Mouse (Mus musculus): ENCODE measurements around the gene Il6ra.

DNA sequence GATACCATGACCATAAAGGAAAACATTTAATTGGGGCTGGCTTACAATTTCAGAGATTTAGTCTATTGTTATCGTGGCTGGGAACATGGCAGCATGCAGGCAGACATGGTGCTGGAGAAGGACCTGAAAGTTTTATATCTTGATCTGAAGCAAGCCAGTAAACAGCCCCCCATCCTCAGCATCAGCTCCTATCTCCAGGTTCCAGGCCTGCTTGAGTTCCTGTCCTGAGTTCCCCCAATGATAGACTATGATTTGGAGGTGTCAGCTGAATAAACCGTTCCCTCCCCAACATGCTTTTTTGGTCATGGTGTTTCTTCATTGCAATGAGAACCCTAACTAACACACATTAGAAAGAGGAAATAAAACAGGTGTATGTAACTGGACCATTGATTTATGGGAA is 19.9 kb upstream of the Il6ra start:
- TF ChIP-seq CTCF (IDR thresholded peaks at IDR 0.05; ENCODE audit: borderline replicate concordance, control insufficient read depth, extremely low read depth, insufficient read depth, low read length, poor library complexity) (no peak), POLR2A (IDR thresholded peaks at IDR 0.05; ENCODE audit: control insufficient read depth, extremely low read depth, insufficient read depth, low read length, poor library complexity) (no peak)
